Mouse (Mus musculus) embryonic facial prominence, embryonic 14.5 days (tissue): ENCODE results near the gene Fggy. TPM values are rescaled to one million over a fixed set of nuclear protein-coding genes. Genes with fewer than 3 reads are reported as not detected.

Source experiments
- ATAC-seq: fragments of 200-750 bp; cut with Nextera tagmentation; 2 replicates; pipeline ENCODE4 v1.8.0; 2017; ENCODE audit warnings: low read depth, moderate number of reproducible peaks, moderate TSS enrichment
- DNase-seq: peaks from one replicate; pipeline ENCODE4 v3.0.0-alpha.2; 2015; ENCODE audit warnings: low spot score
- H3K27ac ChIP-seq: fragments of 300-500 bp; sonication (generic); replicated peaks from 2 replicates; pipeline ENCODE4 v1.5.1; 2014; ENCODE audit warnings: low read depth, mild to moderate bottlenecking, low read length, moderate library complexity
- H3K27me3 ChIP-seq: fragments of 300-500 bp; sonication (generic); replicated peaks from 2 replicates; pipeline ENCODE4 v1.6.1; 2014; ENCODE audit warnings: low read length; ENCODE audit not compliant: control insufficient read depth, insufficient read depth
- H3K36me3 ChIP-seq: fragments of 300-500 bp; sonication (generic); 2 replicates; pipeline ENCODE4 v1.6.1; 2014; ENCODE audit warnings: low read length, mixed read lengths; ENCODE audit not compliant: control insufficient read depth, insufficient read depth
- H3K4me1 ChIP-seq: fragments of 300-500 bp; sonication (generic); 2 replicates; pipeline ENCODE4 v1.6.1; 2014; ENCODE audit warnings: antibody characterized with exemption, low read length; ENCODE audit not compliant: control insufficient read depth, insufficient read depth
- H3K4me2 ChIP-seq: fragments of 300-500 bp; sonication (generic); 2 replicates; pipeline ENCODE4 v1.6.1; 2014; ENCODE audit warnings: low read depth, mild to moderate bottlenecking, low read length, moderate library complexity, mixed read lengths
- H3K4me3 ChIP-seq: fragments of 300-500 bp; sonication (generic); 2 replicates; pipeline ENCODE4 v1.5.1; 2014; ENCODE audit warnings: low read depth, mild to moderate bottlenecking, low read length
- H3K9ac ChIP-seq: fragments of 300-500 bp; sonication (generic); 2 replicates; pipeline ENCODE4 v1.6.1; 2014; ENCODE audit warnings: low read depth, mild to moderate bottlenecking, low read length, moderate library complexity, mixed read lengths
- H3K9me3 ChIP-seq: fragments of 300-500 bp; sonication (generic); 2 replicates; pipeline ENCODE4 v1.6.1; 2016; ENCODE audit warnings: low read length; ENCODE audit not compliant: control insufficient read depth
- WGBS: fragments of 180-500 bp; shearing (Covaris S2); extraction: QIAGEN DNeasy Blood & Tissue Kit; methylation state at CpG from one replicate; pipeline ENCODE4 v1.1.7; 2014; 5-methylcytosine and 5-hydroxymethylcytosine counted together
- polyA plus RNA-seq: library from polyadenylated mRNA; unstranded; fragments of >200 nt; fragmentation: Nextera tagmentation; extraction: Ambion mirVana; gene quantifications from 2 replicates; pipeline ENCODE4 v1.2.1, GENCODE M21; 2014

Fggy gene
- polyA plus RNA-seq, 1 experiment from 2014 or later = 8.8 TPM

- no peak overlapping the region for H3K4me2 ChIP-seq
- WGBS = 30% methylated on average over 6 of the region's 6 CpGs
- H3K9ac ChIP-seq = no peak overlapping the region
- no peak for ATAC-seq
- no peaks in the 10 kb centered on the region for H3K9me3 ChIP-seq
- H3K4me1 ChIP-seq = peaks cover 14% of the 10 kb centered on the region; the same call in 1 of the 2 replicates
- H3K4me3 ChIP-seq = no peak overlapping the region
- H3K36me3 ChIP-seq = no peaks in the 10 kb centered on the region
- no peak overlapping the region for H3K27ac ChIP-seq
- no peaks in the 10 kb centered on the region for H3K27me3 ChIP-seq
- no peak for DNase-seq
Measured at GRCm38 (mm10) chr4:95794651-95795050, 237.3 kb downstream of the Fggy start.

- Histone ChIP-seq H3K9ac (no peak overlapping the region), H3K9me3 (no peaks in the 10 kb centered on the region), H3K4me3 (no peak overlapping the region), H3K27me3 (no peaks in the 10 kb centered on the region), H3K4me2 (no peak overlapping the region), H3K4me1 (peaks cover 11% of the 10 kb centered on the region; the same call in 1 of the 2 replicates), H3K27ac (no peak overlapping the region), H3K36me3 (no peaks in the 10 kb centered on the region)
- DNase-seq (no peak), ATAC-seq (no peak)
- 71% methylated on average over 2 of the region's 2 CpGs for WGBS
Measured at GRCm38 (mm10) chr4:95795283-95795682, 238.0 kb downstream of the Fggy start.

- peak; percentile 32 for DNase-seq
- Histone ChIP-seq H3K9me3 (no peaks in the 10 kb centered on the region), H3K27ac (no peak overlapping the region), H3K4me1 (peaks cover 30% of the 10 kb centered on the region), H3K36me3 (no peaks in the 10 kb centered on the region), H3K9ac (no peak overlapping the region), H3K4me3 (no peak overlapping the region), H3K4me2 (no peak overlapping the region), H3K27me3 (no peaks in the 10 kb centered on the region)
- WGBS = 33% methylated on average over 2 of the region's 2 CpGs
- ATAC-seq = no peak; the same call in 1 of the 2 replicates
Measured at GRCm38 (mm10) chr4:95819650-95820049, 262.3 kb downstream of the Fggy start.

DNA sequence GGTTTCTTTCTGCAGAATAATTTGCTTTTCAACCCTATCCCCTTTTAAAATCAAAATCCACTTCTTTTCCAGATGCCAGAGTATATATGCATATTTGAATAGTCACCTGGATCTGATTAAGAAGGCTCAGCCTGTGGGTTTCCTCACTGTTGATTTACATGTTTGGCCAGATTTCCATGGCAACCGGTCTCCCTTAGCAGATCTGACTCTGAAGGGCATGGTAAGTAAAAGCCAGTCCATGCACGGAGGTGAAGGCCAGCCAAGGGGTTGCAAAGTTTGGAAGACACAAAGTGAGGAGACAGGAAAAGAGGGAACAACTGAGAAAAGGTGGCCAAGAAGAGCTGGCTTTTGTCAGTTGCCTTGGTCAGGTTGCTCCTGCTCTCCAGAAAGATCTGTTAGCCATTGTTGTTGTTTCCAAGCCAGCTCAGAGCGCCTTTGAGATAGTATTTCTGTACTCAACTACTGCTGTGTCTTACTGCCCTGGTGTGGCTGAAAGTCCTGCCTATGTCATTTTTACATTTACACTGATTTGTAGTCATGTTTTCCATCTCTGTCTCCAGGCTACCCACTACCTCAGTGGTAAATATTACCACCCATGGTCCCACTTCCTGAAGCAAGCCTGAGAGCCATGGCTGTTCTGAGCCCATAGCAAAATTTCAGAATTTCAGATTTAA, 264.7 kb downstream of the Fggy start:
- H3K27me3 ChIP-seq = no peaks in the 10 kb centered on the region
- 0 out of 2 replicates have a peak overlapping the region, but pooled peaks have one; percentile 2 for H3K4me2 ChIP-seq
- DNase-seq = peak; percentile 92
- peak overlapping the region; percentile 84 for H3K27ac ChIP-seq
- no peaks in the 10 kb centered on the region for H3K9me3 ChIP-seq
- H3K36me3 ChIP-seq = no peaks in the 10 kb centered on the region
- WGBS = 49% methylated on average over 3 of the region's 3 CpGs
- H3K4me3 ChIP-seq = no peak overlapping the region
- H3K4me1 ChIP-seq = peaks cover 30% of the 10 kb centered on the region
- H3K9ac ChIP-seq = no peak overlapping the region
- peak; percentile 88 for ATAC-seq

DNA sequence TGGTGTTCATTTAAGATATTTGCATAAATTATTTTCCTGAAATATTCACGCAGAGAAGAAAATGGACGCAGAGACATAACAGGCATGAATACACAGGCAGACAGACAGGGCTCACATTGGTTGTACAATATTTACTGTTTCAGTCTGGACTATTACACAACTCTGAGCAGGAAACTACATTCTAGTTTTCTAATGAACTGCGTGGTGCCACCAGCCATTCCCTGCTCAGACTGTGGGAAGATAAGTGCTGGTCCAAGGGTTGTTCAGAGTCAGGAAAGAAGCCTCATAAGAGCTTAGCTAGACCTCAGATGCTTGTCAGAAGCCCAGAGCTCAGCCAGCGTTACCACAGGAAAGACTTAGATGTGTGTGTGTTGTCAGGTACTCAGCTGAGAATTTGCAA, 270.9 kb downstream of the Fggy start:
- Histone ChIP-seq H3K27ac (no peak overlapping the region), H3K4me3 (no peak overlapping the region), H3K9ac (no peak overlapping the region), H3K27me3 (no peaks in the 10 kb centered on the region), H3K4me1 (no peaks in the 10 kb centered on the region), H3K4me2 (no peak overlapping the region), H3K36me3 (no peaks in the 10 kb centered on the region), H3K9me3 (no peaks in the 10 kb centered on the region)
- 88% methylated on average over 4 of the region's 4 CpGs for WGBS
- DNase-seq (no peak), ATAC-seq (no peak)

GRCm38 (mm10) chr4:95830320-95830719, 273.0 kb downstream of the Fggy start:
- no peak overlapping the region for H3K9ac ChIP-seq
- WGBS = 66% methylated on average over 2 of the region's 2 CpGs
- no peak for DNase-seq
- no peaks in the 10 kb centered on the region for H3K36me3 ChIP-seq
- H3K4me3 ChIP-seq = no peak overlapping the region
- H3K27me3 ChIP-seq = no peaks in the 10 kb centered on the region
- H3K4me1 ChIP-seq = no peaks in the 10 kb centered on the region
- ATAC-seq = no peak
- H3K27ac ChIP-seq = no peak overlapping the region
- no peak overlapping the region for H3K4me2 ChIP-seq
- H3K9me3 ChIP-seq = no peaks in the 10 kb centered on the region

DNA sequence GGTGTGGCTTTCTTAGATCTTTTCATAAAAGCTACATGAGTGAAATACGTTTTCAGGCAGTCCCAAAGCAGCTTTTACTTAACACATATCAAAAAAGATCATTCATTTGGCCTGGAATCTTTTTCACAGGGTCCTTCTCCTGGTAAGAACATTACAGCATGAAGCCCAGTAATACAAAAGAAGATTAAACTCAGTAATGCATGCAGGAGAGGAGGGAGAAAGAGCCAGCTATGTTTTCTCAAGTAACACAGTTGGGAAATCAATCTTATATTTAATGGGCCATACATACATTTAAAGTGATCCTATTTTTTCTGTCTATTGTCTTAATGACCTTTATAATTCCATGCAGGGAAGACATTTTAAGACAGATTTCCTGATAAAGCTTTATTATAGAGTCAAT, 282.6 kb downstream of the Fggy start:
- Histone ChIP-seq H3K27ac (no peak overlapping the region), H3K4me2 (no peak overlapping the region), H3K27me3 (no peaks in the 10 kb centered on the region), H3K9me3 (no peaks in the 10 kb centered on the region), H3K36me3 (no peaks in the 10 kb centered on the region), H3K9ac (no peak overlapping the region), H3K4me3 (no peak overlapping the region), H3K4me1 (no peaks in the 10 kb centered on the region)
- 79% methylated on average over 1 of the region's 1 CpGs for WGBS
- no peak for ATAC-seq
- no peak for DNase-seq

GRCm38 (mm10) chr4:95840389-95841053, 283.2 kb downstream of the Fggy start:
- Histone ChIP-seq H3K4me3 (no peak overlapping the region), H3K4me1 (peaks cover under 1% of the 10 kb centered on the region; the same call in 1 of the 2 replicates), H3K4me2 (no peak overlapping the region), H3K9ac (no peak overlapping the region), H3K36me3 (no peaks in the 10 kb centered on the region), H3K27ac (no peak overlapping the region), H3K9me3 (no peaks in the 10 kb centered on the region), H3K27me3 (no peaks in the 10 kb centered on the region)
- 85% methylated on average over 6 of the region's 6 CpGs for WGBS
- no peak for DNase-seq
- ATAC-seq = no peak
